Mouse (Mus musculus): ENCODE measurements around the gene Paxbp1. TPM values are rescaled to one million over a fixed set of nuclear protein-coding genes. Genes with fewer than 3 reads are reported as not detected.
"Not testable (repeated sequence)": the region's sequence is repeated elsewhere in the genome, so short reads cannot be mapped to it uniquely, and the experiment has no call there.

The Paxbp1 gene
- total and polyA plus RNA-seq, 2 experiments from 2014 or later = 27.1 to 54.0 TPM

GRCm38 (mm10) chr16:91083002-91083646 is 38.8 kb upstream of the Paxbp1 start:
- Histone ChIP-seq H3K4me3 (ENCODE audit: low read depth, low read length) (no peak overlapping the region), H3K27ac (ENCODE audit: low read depth, low read length) (no peak overlapping the region), H3K9me3 (ENCODE audit: low read length) (no peaks in the 10 kb centered on the region), H3K27me3 (ENCODE audit: insufficient read depth, low read length) (0 out of 2 replicates have a peak, but pooled peaks cover 4% of the 10 kb centered on the region), H3K4me1 (ENCODE audit: insufficient read depth, low read length) (0 out of 2 replicates have a peak, but pooled peaks cover 3% of the 10 kb centered on the region), H3K36me3 (ENCODE audit: insufficient read depth, low read length) (no peaks in the 10 kb centered on the region), H3K9ac (replicated peaks; ENCODE audit: low read length, poor library complexity, severe bottlenecking) (no peak overlapping the region), H3K4me2 (ENCODE audit: low read depth, low read length, poor library complexity, severe bottlenecking) (no peak overlapping the region)
- DNase-seq (ENCODE audit: low spot score) = no peak
- WGBS = 60% methylated on average over 4 of the region's 4 CpGs
- TF ChIP-seq CTCF (IDR thresholded peaks at IDR 0.05) = no peak
- ATAC-seq (ENCODE audit: low FRiP score) = no peak

GRCm38 (mm10) chr16:91081508-91081907 is 37.2 kb upstream of the Paxbp1 start:
- WGBS = 24% methylated on average over 9 of the region's 12 CpGs
- Histone ChIP-seq H3K4me3 (ENCODE audit: low read depth, low read length) (no peak overlapping the region), H3K27ac (ENCODE audit: low read depth, low read length) (no peak overlapping the region), H3K36me3 (ENCODE audit: insufficient read depth, low read length) (no peaks in the 10 kb centered on the region), H3K27me3 (ENCODE audit: insufficient read depth, low read length) (no peaks in the 10 kb centered on the region), H3K4me1 (ENCODE audit: insufficient read depth, low read length) (0 out of 2 replicates have a peak, but pooled peaks cover 3% of the 10 kb centered on the region), H3K9ac (replicated peaks; ENCODE audit: low read length, poor library complexity, severe bottlenecking) (no peak overlapping the region), H3K4me2 (ENCODE audit: low read depth, low read length, poor library complexity, severe bottlenecking) (no peak overlapping the region), H3K9me3 (ENCODE audit: low read length) (no peaks in the 10 kb centered on the region)
- ATAC-seq (ENCODE audit: low FRiP score) (peak; percentile 68; the same call in 1 of the 2 replicates), DNase-seq (ENCODE audit: low spot score) (peak; percentile 91)
- TF ChIP-seq CTCF (IDR thresholded peaks at IDR 0.05) = peak; percentile 90

GRCm38 (mm10) chr16:91076180-91076579 is 31.8 kb upstream of the Paxbp1 start:
- H3K9ac ChIP-seq (replicated peaks; ENCODE audit: low read length, poor library complexity, severe bottlenecking) = no peak overlapping the region
- no peak overlapping the region for H3K4me2 ChIP-seq (ENCODE audit: low read depth, low read length, poor library complexity, severe bottlenecking)
- no peak overlapping the region for H3K27ac ChIP-seq (ENCODE audit: low read depth, low read length)
- no peaks in the 10 kb centered on the region for H3K9me3 ChIP-seq (ENCODE audit: low read length)
- H3K4me1 ChIP-seq (ENCODE audit: insufficient read depth, low read length) = no peaks in the 10 kb centered on the region
- H3K36me3 ChIP-seq (ENCODE audit: insufficient read depth, low read length) = no peaks in the 10 kb centered on the region
- ATAC-seq (ENCODE audit: low FRiP score) = no peak
- DNase-seq (ENCODE audit: low spot score) = no peak
- 77% methylated on average over 5 of the region's 5 CpGs for WGBS
- 0 out of 2 replicates have a peak, but pooled peaks have one; percentile 25 for TF ChIP-seq CTCF (IDR thresholded peaks at IDR 0.05)
- H3K27me3 ChIP-seq (ENCODE audit: insufficient read depth, low read length) = no peaks in the 10 kb centered on the region
- no peak overlapping the region for H3K4me3 ChIP-seq (ENCODE audit: low read depth, low read length)

- H3K27ac ChIP-seq (ENCODE audit: low read depth, low read length); H3K4me1 ChIP-seq (ENCODE audit: insufficient read depth, low read length); H3K9me3 ChIP-seq (ENCODE audit: low read length); H3K9ac ChIP-seq (replicated peaks; ENCODE audit: low read length, poor library complexity, severe bottlenecking); ATAC-seq (ENCODE audit: low FRiP score); H3K36me3 ChIP-seq (ENCODE audit: insufficient read depth, low read length); DNase-seq (ENCODE audit: low spot score); H3K4me2 ChIP-seq (ENCODE audit: low read depth, low read length, poor library complexity, severe bottlenecking); H3K27me3 ChIP-seq (ENCODE audit: insufficient read depth, low read length); H3K4me3 ChIP-seq (ENCODE audit: low read depth, low read length): not testable (repeated sequence)
- WGBS = 86% methylated on average over 8 of the region's 8 CpGs
Observed at GRCm38 (mm10) chr16:91075423-91075822, 31.1 kb upstream of the Paxbp1 start.

- peak; percentile 96 for ATAC-seq (ENCODE audit: low FRiP score)
- Histone ChIP-seq H3K4me3 (ENCODE audit: low read depth, low read length) (no peak overlapping the region), H3K27ac (ENCODE audit: low read depth, low read length) (no peak overlapping the region), H3K4me2 (ENCODE audit: low read depth, low read length, poor library complexity, severe bottlenecking) (peak overlapping the region; percentile 20; the same call in 1 of the 2 replicates), H3K27me3 (ENCODE audit: insufficient read depth, low read length) (no peaks in the 10 kb centered on the region), H3K36me3 (ENCODE audit: insufficient read depth, low read length) (no peaks in the 10 kb centered on the region), H3K9ac (replicated peaks; ENCODE audit: low read length, poor library complexity, severe bottlenecking) (no peak overlapping the region), H3K4me1 (ENCODE audit: insufficient read depth, low read length) (no peaks in the 10 kb centered on the region), H3K9me3 (ENCODE audit: low read length) (no peaks in the 10 kb centered on the region)
- TF ChIP-seq CTCF (IDR thresholded peaks at IDR 0.05) = peak; percentile 87
- DNase-seq (ENCODE audit: low spot score) = peak; percentile 97
- 24% methylated on average over 21 of the region's 24 CpGs for WGBS
Observed at GRCm38 (mm10) chr16:91073163-91073892, 29.0 kb upstream of the Paxbp1 start.

- Histone ChIP-seq H3K9me3 (ENCODE audit: low read length) (no peaks in the 10 kb centered on the region), H3K9ac (replicated peaks; ENCODE audit: low read length, poor library complexity, severe bottlenecking) (no peak overlapping the region), H3K27ac (ENCODE audit: low read depth, low read length) (no peak overlapping the region), H3K4me3 (ENCODE audit: low read depth, low read length) (no peak overlapping the region), H3K27me3 (ENCODE audit: insufficient read depth, low read length) (no peaks in the 10 kb centered on the region), H3K4me2 (ENCODE audit: low read depth, low read length, poor library complexity, severe bottlenecking) (no peak overlapping the region), H3K36me3 (ENCODE audit: insufficient read depth, low read length) (no peaks in the 10 kb centered on the region), H3K4me1 (ENCODE audit: insufficient read depth, low read length) (no peaks in the 10 kb centered on the region)
- DNase-seq (ENCODE audit: low spot score) (no peak), ATAC-seq (ENCODE audit: low FRiP score) (no peak)
- WGBS = 86% methylated on average over 1 of the region's 1 CpGs
- TF ChIP-seq CTCF (IDR thresholded peaks at IDR 0.05) = no peak
Observed at GRCm38 (mm10) chr16:91072256-91072655, 27.9 kb upstream of the Paxbp1 start.
